Comparison of ENCODE assay signal across 26 mouse cellular contexts in genomic region chr8:77949640-77950039, GRCm38 (mm10).
"Had no signal": no experiment of that assay in that cellular context is flagged by ENCODE, and none has a peak within 500 bp of the region (broad histone marks: within the 10 kb centered on the region; RNA-seq: fewer than 3 reads in every experiment).

No protein-coding gene starts in this region.

- H3K9me3 ChIP-seq: heart, embryonic 10.5 days; heart, embryonic 13.5 days; heart, embryonic 15.5 days; hindbrain, embryonic 10.5 days; hindbrain, embryonic 12.5 days; hindbrain, embryonic 15.5 days; kidney, embryonic 15.5 days; limb, embryonic 10.5 days; limb, embryonic 12.5 days; liver, embryonic 13.5 days had no signal

- H3K27me3 ChIP-seq: heart, embryonic 13.5 days; heart, embryonic 15.5 days; hindbrain, embryonic 12.5 days; hindbrain, embryonic 15.5 days; kidney, embryonic 15.5 days; limb, embryonic 12.5 days; liver, embryonic 13.5 days had no signal

- H3K4me1 ChIP-seq: heart, embryonic 10.5 days; heart, embryonic 13.5 days; heart, embryonic 15.5 days; hindbrain, embryonic 10.5 days; hindbrain, embryonic 12.5 days; hindbrain, embryonic 15.5 days; kidney, embryonic 15.5 days; limb, embryonic 10.5 days; limb, embryonic 12.5 days; liver, embryonic 13.5 days had no signal

- DNase-seq: gastrocnemius, adult 2 months; gastrocnemius, postnatal 10 days; gastrocnemius, postnatal 25 days; heart, adult 18-20 months; heart, postnatal 4 days; kidney, adult 11 months; kidney, adult 2 months; kidney, adult 9 months; kidney, postnatal 14 days; kidney, postnatal 36 days; layer of hippocampus, adult 9-11 months; layer of hippocampus, postnatal 36 days; liver; liver, embryonic 13.5 days had no signal

- ATAC-seq: inflammation-experienced regulatory T-cells, adult 6 months had no signal

- H3K4me3 ChIP-seq: gastrocnemius, adult 2 months; heart, embryonic 10.5 days; heart, embryonic 13.5 days; heart, embryonic 15.5 days; hindbrain, embryonic 10.5 days; hindbrain, embryonic 12.5 days; hindbrain, embryonic 15.5 days; kidney, embryonic 15.5 days; limb, embryonic 10.5 days; limb, embryonic 12.5 days; liver, embryonic 13.5 days had no signal

- H3K4me2 ChIP-seq: heart, embryonic 13.5 days; heart, embryonic 15.5 days; hindbrain, embryonic 12.5 days; hindbrain, embryonic 15.5 days; kidney, embryonic 15.5 days; limb, embryonic 12.5 days; liver, embryonic 11.5 days; liver, embryonic 13.5 days had no signal

- H3K9ac ChIP-seq: heart, embryonic 13.5 days; heart, embryonic 15.5 days; hindbrain, embryonic 12.5 days; hindbrain, embryonic 15.5 days; kidney, embryonic 15.5 days; limb, embryonic 12.5 days; liver, embryonic 13.5 days had no signal

- H3K36me3 ChIP-seq: heart, embryonic 10.5 days; heart, embryonic 13.5 days; heart, embryonic 15.5 days; hindbrain, embryonic 10.5 days; hindbrain, embryonic 12.5 days; hindbrain, embryonic 15.5 days; kidney, embryonic 15.5 days; limb, embryonic 10.5 days; limb, embryonic 12.5 days; liver, embryonic 13.5 days had no signal

- H3K27ac ChIP-seq: gastrocnemius, adult 2 months; heart, embryonic 10.5 days; heart, embryonic 13.5 days; heart, embryonic 15.5 days; hindbrain, embryonic 10.5 days; hindbrain, embryonic 12.5 days; hindbrain, embryonic 15.5 days; kidney, embryonic 15.5 days; kidney, postnatal 0 days; limb, embryonic 10.5 days; limb, embryonic 12.5 days; liver, embryonic 13.5 days had no signal
